Mouse (Mus musculus): ENCODE measurements around the gene Spag9. TPM values are rescaled to one million over a fixed set of nuclear protein-coding genes. Genes with fewer than 3 reads are reported as not detected.

Gene Spag9
- total and polyA plus RNA-seq, 3 experiments, result 21.0 to 32.1 (median 22.6) TPM

- TF ChIP-seq E2F4 (IDR thresholded peaks at IDR 0.05; ENCODE audit: insufficient replicate concordance, low read depth, low read length) (no peak), NELFE (IDR thresholded peaks at IDR 0.05; ENCODE audit: low read depth, low read length) (0 out of 2 replicates have a peak, but pooled peaks have one; percentile 30), EP300 (IDR thresholded peaks at IDR 0.05; ENCODE audit: low read length) (no peak)
Measured at GRCm38 (mm10) chr11:93957031-93957555, 38.8 kb upstream of the Spag9 start (continued).

- dilution Hi-C loops (cut with MboI; ENCODE audit: extremely low pct_ligation_motif_present, extremely low pct_unique_long_range_greater_than_20kb, low sequenced_read_pairs), result no loop called here
- H3K36me3 ChIP-seq (replicated peaks in 1 of 2; ENCODE audit: control insufficient read depth in 1 of 2, insufficient read depth in 1 of 2, low read length in 1 of 2), result peaks cover 45 to 69% of the 10 kb centered on the region in 2 experiments
- no peaks in the 10 kb centered on the region for H3K27me3 ChIP-seq (replicated peaks)
- in situ Hi-C loops (cut with MboI; ENCODE audit: low pct_ligation_motif_present, low pct_unique_long_range_greater_than_20kb, low sequenced_read_pairs), result loop anchor here (25.0 kb wide), 1 partner anchor 305 kb away; no protein-coding TSS in a partner anchor
- H3K27ac ChIP-seq (ENCODE audit: insufficient read depth, low read depth), result peak overlapping the region; percentile 2; the same call in 1 of the 2 replicates
- H3K4me2 ChIP-seq (ENCODE audit: insufficient read depth, low read depth, poor library complexity, severe bottlenecking), result no peak overlapping the region
- H3K4me1 ChIP-seq (ENCODE audit: control insufficient read depth in 1 of 2, insufficient read depth in 2 of 2), result peaks cover 6 to 34% of the 10 kb centered on the region in 2 experiments; a peak in 3 of 4 replicates
- no peak for DNase-seq (ENCODE audit: extremely low read depth)
- no peak overlapping the region for H3K9ac ChIP-seq (ENCODE audit: insufficient read depth, low read depth)
- no peaks in the 10 kb centered on the region for H3K9me3 ChIP-seq (replicated peaks; ENCODE audit: low read length)
- H3K79me2 ChIP-seq (replicated peaks; ENCODE audit: control insufficient read depth, extremely low read depth, insufficient read depth, poor library complexity, severe bottlenecking), result peaks cover 27% of the 10 kb centered on the region
- no peak for TF ChIP-seq MAFK (IDR thresholded peaks at IDR 0.05; ENCODE audit: insufficient replicate concordance, low read length)
- no peak for TF ChIP-seq PAX5 (IDR thresholded peaks at IDR 0.05; ENCODE audit: low read length)
- TF ChIP-seq TCF12 (IDR thresholded peaks at IDR 0.05; ENCODE audit: low read depth, low read length), result no peak
- TF ChIP-seq BHLHE40 (IDR thresholded peaks at IDR 0.05; ENCODE audit: low read depth, low read length), result no peak
- no peak for TF ChIP-seq MXI1 (IDR thresholded peaks at IDR 0.05; ENCODE audit: low read depth, low read length)
- TF ChIP-seq MAX (IDR thresholded peaks at IDR 0.05; ENCODE audit: low read length), result no peak
- no peak for TF ChIP-seq ZC3H11A (IDR thresholded peaks at IDR 0.05; ENCODE audit: low read depth, low read length)
- TF ChIP-seq HCFC1 (IDR thresholded peaks at IDR 0.05; ENCODE audit: low read depth, low read length), result no peak
- TF ChIP-seq RAD21 (IDR thresholded peaks at IDR 0.05; ENCODE audit: low read depth, low read length), result no peak
- no peak for TF ChIP-seq SMC3 (IDR thresholded peaks at IDR 0.05; ENCODE audit: low read depth, low read length)
- no peak; the same call in 1 of the 2 replicates for TF ChIP-seq NELFE (IDR thresholded peaks at IDR 0.05; ENCODE audit: low read depth, low read length)
- no peak for TF ChIP-seq SIN3A (IDR thresholded peaks at IDR 0.05; ENCODE audit: low read length)
- TF ChIP-seq E2F4 (IDR thresholded peaks at IDR 0.05; ENCODE audit: insufficient replicate concordance, low read depth, low read length), result no peak
- no peak for TF ChIP-seq ZNF384 (IDR thresholded peaks at IDR 0.05; ENCODE audit: low read depth, low read length)
- no peak for TF ChIP-seq TBP (conservative IDR thresholded peaks at IDR 0.05; ENCODE audit: low read depth, low read length)
- no peak for TF ChIP-seq ZMIZ1 (IDR thresholded peaks at IDR 0.05; ENCODE audit: low read depth, low read length)
- no peak for TF ChIP-seq JUN (IDR thresholded peaks at IDR 0.05; ENCODE audit: insufficient read depth, low read depth, low read length)
- TF ChIP-seq MAZ (IDR thresholded peaks at IDR 0.05; ENCODE audit: low read depth, low read length), result no peak
- no peak overlapping the region for H3K4me3 ChIP-seq (replicated peaks in 1 of 3; ENCODE audit: low read depth in 2 of 3, low read length in 2 of 3, poor library complexity in 1 of 3)
Measured at GRCm38 (mm10) chr11:93957746-93958145, 38.1 kb upstream of the Spag9 start.

All from CH12.LX (cell line).